Mouse (Mus musculus) brain, embryonic 14.5 days (tissue): ENCODE measurements around the gene Mbnl1. TPM values are rescaled to one million over a fixed set of nuclear protein-coding genes. Genes with fewer than 3 reads are reported as not detected.
A peak's percentile ranks its signal among the peaks of the same experiment; 100 is the strongest.

Source experiments
- DNase-seq: peaks from one replicate; pipeline ENCODE4 v3.0.0-alpha.2; 2011; ENCODE audit warnings: low read depth
- CTCF ChIP-seq: fragments of 200-500 bp; IDR thresholded peaks from 2 replicates; pipeline ENCODE4 v1.5.1; 2012; ENCODE audit warnings: inconsistent platforms, mild to moderate bottlenecking, moderate library complexity, borderline replicate concordance; ENCODE audit not compliant: insufficient read depth, insufficient read length; ENCODE audit errors: extremely low read depth
- POLR2A ChIP-seq: fragments of 200-500 bp; IDR thresholded peaks from 2 replicates; pipeline ENCODE4 v1.6.1; 2012; ENCODE audit warnings: mild to moderate bottlenecking, inconsistent platforms, borderline replicate concordance; ENCODE audit not compliant: poor library complexity, insufficient read depth, insufficient read length, severe bottlenecking; ENCODE audit errors: extremely low read depth
- polyA plus RNA-seq: library from polyadenylated mRNA; depleted of rRNA; stranded (reverse); fragments of >200 nt; gene quantifications from 2 replicates; pipeline ENCODE4 v1.2.3, GENCODE M21; 2012

Gene Mbnl1
- polyA plus RNA-seq, 1 experiment: 25.3 TPM

GRCm38 (mm10) chr3:60513337-60513736 lies 40.7 kb downstream of the Mbnl1 start:
- DNase-seq: peak; percentile 78
- TF ChIP-seq POLR2A (no peak), CTCF (no peak)

GRCm38 (mm10) chr3:60513746-60514145 lies 41.1 kb downstream of the Mbnl1 start:
- DNase-seq: no peak
- TF ChIP-seq CTCF: no peak
- no peak for TF ChIP-seq POLR2A

GRCm38 (mm10) chr3:60515430-60515829 lies 42.8 kb downstream of the Mbnl1 start:
- DNase-seq: no peak
- no peak for TF ChIP-seq POLR2A
- no peak for TF ChIP-seq CTCF

- no peak for DNase-seq
- no peak for TF ChIP-seq POLR2A
- TF ChIP-seq CTCF: peak; percentile 31; the same call in 1 of the 2 replicates
Observed at GRCm38 (mm10) chr3:60516054-60516674, 43.5 kb downstream of the Mbnl1 start.

- DNase-seq: no peak
- TF ChIP-seq POLR2A: no peak
- no peak for TF ChIP-seq CTCF
Observed at GRCm38 (mm10) chr3:60517234-60517787, 44.7 kb downstream of the Mbnl1 start.

GRCm38 (mm10) chr3:60519337-60519736 lies 46.7 kb downstream of the Mbnl1 start:
- DNase-seq: no peak
- TF ChIP-seq POLR2A (no peak), CTCF (no peak)

GRCm38 (mm10) chr3:60524127-60524526 lies 51.5 kb downstream of the Mbnl1 start:
- no peak for TF ChIP-seq POLR2A
- no peak for TF ChIP-seq CTCF
- no peak for DNase-seq

GRCm38 (mm10) chr3:60531286-60531685 lies 58.7 kb downstream of the Mbnl1 start:
- DNase-seq: no peak
- TF ChIP-seq POLR2A (no peak), CTCF (no peak)

- TF ChIP-seq POLR2A: no peak
- no peak for TF ChIP-seq CTCF
- DNase-seq: no peak
Observed at GRCm38 (mm10) chr3:60531826-60532225, 59.2 kb downstream of the Mbnl1 start.

GRCm38 (mm10) chr3:60535224-60535623 lies 62.6 kb downstream of the Mbnl1 start:
- TF ChIP-seq CTCF (no peak), POLR2A (no peak)
- peak; percentile 22 for DNase-seq

GRCm38 (mm10) chr3:60537063-60537462 lies 64.4 kb downstream of the Mbnl1 start:
- TF ChIP-seq CTCF (no peak), POLR2A (no peak)
- no peak for DNase-seq
